Mouse (Mus musculus) heart, embryonic 14.5 days (tissue): ENCODE results near the gene Flywch1. TPM values are rescaled to one million over a fixed set of nuclear protein-coding genes. Genes with fewer than 3 reads are reported as not detected.

Experiments used
- ATAC-seq: fragments of 200-750 bp; cut with Nextera tagmentation; 2 replicates; pipeline ENCODE4 v1.8.0; 2017; ENCODE audit warnings: low read depth, moderate TSS enrichment; ENCODE audit not compliant: insufficient number of reproducible peaks, insufficient read depth, low FRiP score
- H3K27ac ChIP-seq, 2 experiments: fragments of 200-500 bp in 1 of 2; fragments of 300-500 bp in 1 of 2; sonication (generic) in 1 of 2; replicated peaks in 1 of 2; 2 replicates each; pipeline ENCODE4 v1.5.1; 2012 to 2014; ENCODE audit warnings: low read depth in 2 of 2, low read length in 2 of 2, control low read depth in 1 of 2, mild to moderate bottlenecking in 1 of 2, mixed read lengths in 1 of 2; ENCODE audit not compliant: control insufficient read depth in 1 of 2, insufficient read depth in 1 of 2
- H3K27me3 ChIP-seq: fragments of 300-500 bp; sonication (generic); 2 replicates; pipeline ENCODE4 v1.6.1; 2014; ENCODE audit warnings: mild to moderate bottlenecking, low read length, control low read depth; ENCODE audit not compliant: control insufficient read depth, insufficient read depth
- H3K36me3 ChIP-seq: fragments of 300-500 bp; sonication (generic); 2 replicates; pipeline ENCODE4 v1.6.1; 2014; ENCODE audit warnings: mild to moderate bottlenecking, control low read depth, low read length, mixed read lengths; ENCODE audit not compliant: control insufficient read depth, insufficient read depth
- H3K4me1 ChIP-seq, 2 experiments: fragments of 200-500 bp in 1 of 2; fragments of 300-500 bp in 1 of 2; sonication (generic) in 1 of 2; 2 replicates each; pipeline ENCODE4 v1.6.1; 2012 to 2014; ENCODE audit warnings: low read length in 2 of 2, control low read depth in 1 of 2, mixed read lengths in 1 of 2; ENCODE audit not compliant: control insufficient read depth in 2 of 2, insufficient read depth in 2 of 2
- H3K4me2 ChIP-seq: fragments of 300-500 bp; sonication (generic); 2 replicates; pipeline ENCODE4 v1.6.1; 2014; ENCODE audit warnings: mild to moderate bottlenecking, low read length
- H3K4me3 ChIP-seq, 2 experiments: fragments of 200-500 bp in 1 of 2; fragments of 300-500 bp in 1 of 2; sonication (generic) in 1 of 2; 2 replicates each; pipeline ENCODE4 v1.5.1; 2012 to 2014; ENCODE audit warnings: low read length in 2 of 2, mild to moderate bottlenecking in 2 of 2, control low read depth in 1 of 2, low read depth in 1 of 2, moderate library complexity in 1 of 2; ENCODE audit not compliant: control insufficient read depth in 1 of 2, insufficient read depth in 1 of 2
- H3K9ac ChIP-seq: fragments of 300-500 bp; sonication (generic); 2 replicates; pipeline ENCODE4 v1.6.1; 2014; ENCODE audit warnings: mild to moderate bottlenecking, low read length
- H3K9me3 ChIP-seq: fragments of 300-500 bp; sonication (generic); 2 replicates; pipeline ENCODE4 v1.6.1; 2016; ENCODE audit warnings: low read length, control low read depth; ENCODE audit not compliant: control insufficient read depth
- WGBS: fragments of 180-500 bp; shearing (Covaris S2); extraction: QIAGEN DNeasy Blood & Tissue Kit; methylation state at CpG from one replicate; pipeline ENCODE4 v1.1.7; 2014; 5-methylcytosine and 5-hydroxymethylcytosine counted together
- polyA plus RNA-seq: library from polyadenylated mRNA; unstranded; fragments of >200 nt; fragmentation: Nextera tagmentation; extraction: Ambion mirVana; gene quantifications from 2 replicates; pipeline ENCODE4 v1.2.1, GENCODE M21; 2014

The Flywch1 gene
- 42.4 TPM in 2 replicates for polyA plus RNA-seq

GRCm38 (mm10) chr17:23771284-23772218 is at the start of gene Flywch1:
Gene Flywch1, minus strand, starts transcription at chr17:23771602.
- Histone ChIP-seq H3K4me1 (peaks cover 3 to 9% of the 10 kb centered on the region in 2 experiments; a peak in 3 of 4 replicates), H3K9ac (peak within 1 kb of the TSS; percentile 85), H3K27ac (peak within 1 kb of the TSS; percentile 74 to 76), H3K27me3 (no peaks in the 10 kb centered on the region), H3K4me3 (peak within 1 kb of the TSS; percentile 68 to 95), H3K9me3 (no peaks in the 10 kb centered on the region), H3K4me2 (peak within 1 kb of the TSS; percentile 84), H3K36me3 (peaks cover 8% of the 10 kb centered on the region; the same call in 1 of the 2 replicates)
- peak; percentile 97 for ATAC-seq
- 4% methylated on average over 58 of the region's 58 CpGs for WGBS

DNA sequence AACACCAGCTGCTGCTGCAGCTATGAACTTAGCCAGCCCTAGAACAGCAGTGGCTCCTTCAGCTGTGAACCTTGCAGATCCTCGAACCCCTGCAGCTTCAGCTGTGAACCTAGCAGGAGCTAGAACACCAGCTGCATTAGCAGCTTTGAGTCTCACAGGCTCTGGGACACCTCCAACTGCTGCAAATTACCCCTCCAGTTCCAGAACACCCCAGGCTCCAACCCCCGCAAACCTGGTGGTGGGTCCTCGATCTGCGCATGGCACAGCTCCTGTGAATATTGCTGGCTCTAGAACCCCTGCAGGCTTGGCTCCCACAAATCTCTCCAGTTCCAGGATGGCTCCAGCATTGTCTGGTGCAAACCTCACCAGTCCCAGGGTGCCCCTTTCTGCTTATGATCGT is 49.3 kb upstream of the Flywch1 start:
- Histone ChIP-seq H3K27ac (no peak overlapping the region), H3K4me3 (no peak overlapping the region), H3K27me3 (no peaks in the 10 kb centered on the region), H3K9ac (no peak overlapping the region), H3K4me2 (no peak overlapping the region), H3K4me1 (no peaks in the 10 kb centered on the region), H3K36me3 (peaks cover 100% of the 10 kb centered on the region), H3K9me3 (0 out of 2 replicates have a peak, but pooled peaks cover 6% of the 10 kb centered on the region)
- WGBS = 91% methylated on average over 5 of the region's 5 CpGs
- no peak for ATAC-seq

- ATAC-seq = no peak
- Histone ChIP-seq H3K4me2 (no peak overlapping the region), H3K36me3 (peaks cover 100% of the 10 kb centered on the region), H3K27ac (no peak overlapping the region), H3K9ac (no peak overlapping the region), H3K27me3 (no peaks in the 10 kb centered on the region), H3K4me3 (no peak overlapping the region), H3K4me1 (no peaks in the 10 kb centered on the region), H3K9me3 (peaks cover 9% of the 10 kb centered on the region; the same call in 1 of the 2 replicates)
- WGBS = 97% methylated on average over 25 of the region's 25 CpGs
These were observed 47.8 kb upstream of the Flywch1 start for GRCm38 (mm10) chr17:23819235-23819634.

DNA sequence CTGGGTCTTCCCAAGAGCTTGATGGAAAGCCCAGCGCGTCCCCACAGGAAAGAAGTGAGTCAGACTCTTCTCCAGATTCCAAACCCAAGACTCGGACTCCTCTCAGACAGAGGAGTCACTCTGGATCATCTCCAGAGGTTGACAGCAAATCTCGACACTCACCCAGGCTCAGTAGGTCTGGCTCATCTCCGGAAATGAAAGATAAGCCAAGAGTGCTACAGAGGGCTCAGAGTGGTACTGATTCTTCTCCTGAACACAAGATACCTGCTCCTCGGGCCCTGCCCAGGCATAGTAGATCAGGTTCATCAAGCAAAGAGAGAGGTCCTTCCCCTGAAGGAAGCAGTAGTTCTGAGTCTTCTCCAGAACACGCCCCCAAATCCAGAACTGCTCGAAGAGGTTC is 47.2 kb upstream of the Flywch1 start:
- no peak for ATAC-seq
- no peak overlapping the region for H3K27ac ChIP-seq
- peaks cover 9% of the 10 kb centered on the region; the same call in 1 of the 2 replicates for H3K9me3 ChIP-seq
- 90% methylated on average over 8 of the region's 8 CpGs for WGBS
- H3K4me1 ChIP-seq = no peaks in the 10 kb centered on the region
- H3K9ac ChIP-seq = no peak overlapping the region
- peaks cover 100% of the 10 kb centered on the region for H3K36me3 ChIP-seq
- no peak overlapping the region for H3K4me3 ChIP-seq
- no peaks in the 10 kb centered on the region for H3K27me3 ChIP-seq
- H3K4me2 ChIP-seq = no peak overlapping the region

DNA sequence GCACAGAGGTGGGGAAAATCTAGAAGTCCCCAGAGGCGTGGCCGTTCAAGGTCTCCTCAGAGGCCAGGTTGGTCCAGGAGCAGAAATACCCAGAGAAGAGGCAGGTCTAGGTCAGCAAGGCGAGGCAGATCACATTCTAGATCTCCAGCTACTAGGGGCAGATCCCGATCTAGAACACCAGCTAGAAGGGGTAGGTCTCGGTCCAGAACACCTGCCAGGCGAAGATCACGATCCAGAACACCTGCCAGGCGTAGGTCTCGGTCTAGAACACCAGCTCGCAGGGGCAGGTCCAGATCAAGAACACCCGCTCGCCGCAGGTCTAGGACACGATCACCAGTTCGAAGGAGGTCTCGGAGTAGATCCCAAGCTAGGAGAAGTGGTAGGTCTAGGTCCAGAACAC is 44.2 kb upstream of the Flywch1 start:
- H3K4me3 ChIP-seq = no peak overlapping the region
- WGBS = 98% methylated on average over 16 of the region's 16 CpGs
- no peak overlapping the region for H3K4me2 ChIP-seq
- H3K27ac ChIP-seq = no peak overlapping the region
- H3K36me3 ChIP-seq = peaks cover 99% of the 10 kb centered on the region
- peaks cover 9% of the 10 kb centered on the region; the same call in 1 of the 2 replicates for H3K9me3 ChIP-seq
- no peak for ATAC-seq
- H3K4me1 ChIP-seq = no peaks in the 10 kb centered on the region
- H3K9ac ChIP-seq = no peak overlapping the region
- no peaks in the 10 kb centered on the region for H3K27me3 ChIP-seq

DNA sequence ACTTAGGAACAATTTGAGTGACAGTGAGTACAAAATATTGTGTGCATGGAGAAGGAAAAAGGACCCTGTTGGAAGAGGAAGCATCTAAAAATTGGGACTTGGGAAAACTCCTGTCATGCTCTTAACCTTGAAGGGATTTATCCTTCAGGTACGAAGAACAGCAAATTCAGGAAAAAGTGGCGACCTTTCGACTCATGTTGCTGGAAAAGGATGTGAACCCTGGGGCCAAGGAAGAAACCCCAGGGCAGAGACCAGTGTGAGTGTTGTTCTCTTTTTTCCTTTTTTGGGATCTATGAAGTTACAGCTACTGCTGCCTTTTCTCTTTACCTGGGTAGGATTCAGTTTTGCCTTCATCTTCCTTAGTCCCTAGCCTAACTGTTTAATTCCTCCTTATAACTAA is 36.5 kb upstream of the Flywch1 start:
- Histone ChIP-seq H3K9ac (no peak overlapping the region), H3K36me3 (peaks cover 59% of the 10 kb centered on the region), H3K4me1 (peaks cover 0 to 26% of the 10 kb centered on the region in 2 experiments; a peak in 3 of 4 replicates), H3K27me3 (no peaks in the 10 kb centered on the region), H3K4me3 (no peak overlapping the region), H3K9me3 (no peaks in the 10 kb centered on the region), H3K27ac (no peak overlapping the region), H3K4me2 (no peak overlapping the region)
- ATAC-seq = no peak
- 96% methylated on average over 3 of the region's 3 CpGs for WGBS

DNA sequence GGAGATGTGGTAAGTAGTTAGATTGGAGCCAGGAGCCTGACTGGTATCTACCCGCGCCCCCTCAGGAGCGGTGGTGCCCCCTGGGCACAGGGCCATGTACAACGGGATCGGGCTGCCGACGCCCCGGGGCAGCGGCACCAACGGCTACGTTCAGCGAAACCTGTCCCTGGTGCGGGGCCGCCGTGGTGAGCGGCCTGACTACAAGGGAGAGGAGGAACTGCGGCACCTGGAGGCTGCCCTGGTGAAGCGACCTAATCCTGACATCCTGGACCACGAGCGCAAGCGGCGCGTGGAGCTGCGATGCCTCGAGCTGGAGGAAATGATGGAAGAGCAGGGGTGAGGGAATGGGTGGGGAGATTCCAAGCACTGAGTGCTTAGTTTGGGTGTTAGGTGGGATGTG is 35.5 kb upstream of the Flywch1 start:
- Histone ChIP-seq H3K4me1 (peaks cover 5 to 26% of the 10 kb centered on the region in 2 experiments), H3K27ac (no peak overlapping the region), H3K9me3 (no peaks in the 10 kb centered on the region), H3K36me3 (peaks cover 48% of the 10 kb centered on the region), H3K27me3 (no peaks in the 10 kb centered on the region), H3K4me2 (peak overlapping the region; percentile 35), H3K4me3 (no peak overlapping the region), H3K9ac (no peak overlapping the region)
- no peak for ATAC-seq
- WGBS = 74% methylated on average over 25 of the region's 25 CpGs
